Mouse (Mus musculus) skeletal muscle tissue, adult 2 months (tissue): ENCODE measurements around the gene Iqcf5.
"Not testable (repeated sequence)": the region's sequence is repeated elsewhere in the genome, so short reads cannot be mapped to it uniquely, and the experiment has no call there.

ENCODE experiments used
- DNase-seq: peaks from one replicate; pipeline ENCODE4 v3.0.0-alpha.2; 2012; ENCODE audit warnings: low read depth, low spot score

Iqcf5 gene

DNA sequence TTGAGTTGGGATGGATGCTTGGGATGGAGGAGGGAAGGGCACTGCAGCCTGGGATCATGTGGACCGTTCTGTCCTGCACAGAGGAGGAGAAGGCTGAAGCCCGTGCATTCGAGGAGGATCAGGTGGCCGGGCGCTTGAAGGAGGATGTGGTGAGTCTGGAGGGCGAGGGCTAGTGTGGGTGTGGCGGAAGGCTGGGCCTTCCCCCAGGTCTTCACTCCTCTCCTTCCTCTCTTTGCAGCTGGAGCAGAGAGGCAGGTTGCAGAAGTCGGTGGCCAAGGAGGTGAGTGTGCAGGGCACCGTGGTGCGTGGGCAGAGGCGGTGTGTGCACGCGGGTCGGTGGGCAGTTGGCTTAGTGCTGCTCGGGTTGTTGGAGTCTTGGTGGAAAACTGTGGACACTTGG is 33.3 kb upstream of the Iqcf5 start:
- DNase-seq: no peak

DNA sequence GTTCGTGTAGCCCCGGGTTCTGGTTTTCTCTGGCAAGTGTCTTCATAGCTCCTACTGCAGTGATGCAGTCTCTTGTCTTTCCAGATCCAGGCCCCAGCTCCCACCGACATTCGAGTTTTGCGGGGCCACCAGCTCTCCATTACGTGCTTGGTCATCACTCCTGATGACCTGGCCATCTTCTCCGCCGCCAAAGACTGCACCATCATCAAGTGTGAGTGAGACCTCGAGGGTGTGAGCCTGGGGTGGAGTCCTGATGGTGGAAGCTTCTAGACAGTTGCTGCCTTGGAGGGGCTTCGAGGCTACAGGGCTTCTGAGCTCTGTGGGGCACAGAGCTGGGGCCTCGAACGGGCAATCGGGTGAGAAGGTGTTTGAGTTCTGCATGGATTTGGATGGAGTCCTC is 32.7 kb upstream of the Iqcf5 start:
- no peak for DNase-seq

DNA sequence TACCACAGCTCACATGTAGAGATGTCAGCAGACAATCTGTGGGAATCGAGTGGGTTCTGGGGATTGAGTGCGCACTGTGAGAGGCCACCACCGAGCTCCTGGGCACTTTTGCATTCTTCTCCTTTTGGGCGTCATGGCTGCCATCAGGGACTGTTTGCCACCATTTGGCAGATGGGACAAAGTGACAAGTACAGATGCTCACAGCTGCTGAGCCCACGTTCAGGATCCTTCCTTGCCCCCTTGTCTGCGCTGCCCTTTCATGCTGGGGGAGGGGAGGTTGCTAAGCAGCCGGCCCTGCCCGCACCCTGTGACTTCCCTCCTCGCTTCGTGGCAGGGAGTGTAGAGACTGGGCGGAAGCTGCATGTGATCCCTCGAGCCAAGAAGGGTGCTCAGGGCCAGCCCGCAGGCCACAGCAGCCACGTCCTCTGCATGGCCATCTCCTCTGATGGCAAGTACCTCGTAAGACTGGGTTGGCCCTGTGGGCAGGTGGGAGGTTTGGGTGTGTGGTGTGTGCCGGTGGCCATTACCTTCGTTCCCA is 31.7 kb upstream of the Iqcf5 start:
- DNase-seq: no peak

- DNase-seq: no peak
Measured at GRCm38 (mm10) chr9:106483136-106483535, 31.2 kb upstream of the Iqcf5 start.

GRCm38 (mm10) chr9:106483606-106484005 is 30.8 kb upstream of the Iqcf5 start:
- no peak for DNase-seq

GRCm38 (mm10) chr9:106485076-106485475 is 29.3 kb upstream of the Iqcf5 start:
- no peak for DNase-seq

GRCm38 (mm10) chr9:106487602-106488001 is 26.8 kb upstream of the Iqcf5 start:
- not testable (repeated sequence) for DNase-seq

DNA sequence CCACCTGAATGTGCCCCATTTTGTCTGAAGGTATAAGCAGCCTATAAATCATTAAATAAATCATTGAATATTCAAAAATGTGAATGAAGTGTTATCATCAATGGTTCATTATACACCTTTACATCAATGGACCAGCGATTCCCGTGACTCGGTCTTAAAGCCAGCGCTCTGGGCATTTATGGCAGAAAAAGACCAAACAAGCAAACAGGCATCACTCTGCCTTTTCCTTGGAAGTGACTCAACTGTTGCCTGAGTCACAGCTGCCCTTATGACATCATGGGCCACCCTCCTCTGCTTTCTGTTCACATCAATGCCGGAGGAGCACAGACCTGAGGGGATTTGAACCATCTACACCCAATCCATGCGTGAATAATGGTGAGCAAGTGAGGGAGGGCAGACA is 14.7 kb upstream of the Iqcf5 start, which contains the start of gene Iqcf1:
Iqcf1 (plus strand) TSS at position 301 of the 400 bp plus-strand sequence.
- no peak for DNase-seq

- DNase-seq: no peak
Measured at GRCm38 (mm10) chr9:106501846-106502245, 12.5 kb upstream of the Iqcf5 start.

DNA sequence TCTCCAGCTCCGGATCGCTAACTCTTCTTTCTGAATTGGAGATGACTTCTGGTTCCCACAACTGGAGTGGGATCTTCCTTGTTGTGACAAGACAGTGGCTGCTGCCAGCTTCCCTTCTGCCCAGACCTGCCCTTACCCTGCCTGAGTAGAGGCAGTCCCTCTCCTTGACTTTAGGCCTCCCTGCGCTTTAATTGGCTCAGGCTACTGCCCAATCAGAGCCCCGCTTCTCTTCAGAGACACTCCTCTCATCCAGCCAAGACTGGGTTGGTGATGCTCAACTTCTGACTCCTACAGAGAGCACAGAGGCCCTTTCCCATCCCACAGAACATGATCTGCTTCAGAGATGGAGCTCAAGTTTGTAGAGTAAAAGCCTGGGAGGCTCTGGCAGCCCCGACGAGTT is 10.1 kb upstream of the Iqcf5 start:
- DNase-seq: no peak

- no peak for DNase-seq
Measured at GRCm38 (mm10) chr9:106509356-106509755, 5.0 kb upstream of the Iqcf5 start.

GRCm38 (mm10) chr9:106512729-106513450 is 1.5 kb upstream of the Iqcf5 start:
- DNase-seq: no peak

DNA sequence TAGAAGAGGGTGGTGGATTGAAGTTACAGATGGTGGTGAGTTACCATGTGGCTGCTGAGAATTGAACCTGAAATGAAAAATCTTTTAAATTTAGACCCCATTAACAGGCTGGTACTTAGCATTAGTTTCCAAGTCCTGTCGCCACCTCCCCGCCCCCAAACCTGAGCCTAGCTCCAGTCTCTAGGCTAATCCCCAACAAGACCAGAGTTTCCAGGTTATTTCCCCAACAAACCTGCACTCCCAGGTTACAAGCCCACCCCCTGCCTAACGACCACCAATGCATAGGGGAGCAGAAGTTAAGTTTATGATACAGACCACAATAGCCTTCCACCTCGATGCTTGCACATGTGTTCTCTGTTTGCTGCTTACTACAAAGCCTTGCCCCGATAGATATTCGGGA is 807 bp upstream of the Iqcf5 start:
- DNase-seq: no peak

- no peak for DNase-seq
Measured at GRCm38 (mm10) chr9:106519433-106519832, 5.1 kb downstream of the Iqcf5 start.

DNA sequence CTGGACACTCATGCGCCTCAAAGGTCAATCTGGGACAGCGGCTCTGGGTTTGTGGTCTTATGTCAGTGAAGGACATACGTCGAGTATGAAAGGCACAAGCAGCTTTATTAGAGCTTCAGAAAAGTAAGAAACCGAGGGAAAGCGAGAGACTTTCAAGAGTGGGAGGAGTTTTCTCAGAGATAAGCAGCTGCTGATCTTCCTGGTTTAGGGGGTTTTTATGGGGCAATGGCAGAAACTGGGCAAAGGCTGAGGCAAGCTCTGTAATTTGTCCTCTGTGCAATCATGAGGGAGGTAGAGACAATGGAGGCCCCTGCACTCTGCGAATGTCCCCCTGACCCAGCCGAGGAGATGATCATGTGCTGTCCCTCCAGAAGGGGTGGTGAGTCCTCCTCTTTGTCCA is 5.5 kb downstream of the Iqcf5 start:
- DNase-seq: no peak

DNA sequence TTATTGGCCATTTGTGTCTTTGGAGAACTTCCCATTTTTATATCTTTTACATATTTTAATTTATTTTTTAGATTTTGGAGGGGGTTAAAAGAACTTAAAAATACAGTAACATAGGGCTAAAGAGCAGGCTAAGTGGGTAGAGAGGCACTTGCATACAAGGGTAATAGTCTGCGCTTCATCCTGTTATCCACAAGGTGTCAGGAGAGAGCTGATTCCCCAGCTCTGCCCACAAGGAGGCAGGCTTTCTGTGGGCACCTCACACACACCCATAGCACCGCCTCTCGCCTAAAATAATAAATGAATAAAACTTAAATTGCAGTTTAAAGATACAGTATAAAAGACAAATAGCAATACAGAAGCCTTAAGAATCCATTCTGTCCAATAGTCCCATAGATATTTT is 17.5 kb downstream of the Iqcf5 start:
- DNase-seq: no peak

GRCm38 (mm10) chr9:106534296-106534695 is 19.9 kb downstream of the Iqcf5 start:
- DNase-seq: no peak

GRCm38 (mm10) chr9:106534975-106535374 is 20.6 kb downstream of the Iqcf5 start:
- DNase-seq: no peak

DNA sequence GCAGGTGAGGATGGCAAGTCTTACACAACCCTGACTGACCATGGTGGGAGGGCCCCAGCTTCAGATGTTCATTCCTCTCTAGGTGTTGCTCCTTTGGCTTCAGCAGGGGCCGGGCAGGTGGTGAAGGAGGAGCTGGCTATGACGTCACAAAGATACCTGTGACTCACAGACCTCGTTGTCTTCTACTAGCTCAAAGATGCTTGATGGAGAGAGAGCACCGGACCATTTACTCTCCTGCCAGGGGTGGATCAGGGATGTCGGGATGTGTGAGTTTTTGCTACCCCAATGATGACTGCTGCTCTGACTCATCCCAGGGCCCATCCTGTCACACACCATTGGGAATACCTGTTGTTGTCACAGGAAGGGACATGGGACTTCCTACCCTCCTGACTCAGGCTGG is 47.2 kb downstream of the Iqcf5 start, which contains the start of gene Iqcf3:
Iqcf3 (minus strand) TSS at position 101 of the 400 bp plus-strand sequence.
- no peak for DNase-seq

DNA sequence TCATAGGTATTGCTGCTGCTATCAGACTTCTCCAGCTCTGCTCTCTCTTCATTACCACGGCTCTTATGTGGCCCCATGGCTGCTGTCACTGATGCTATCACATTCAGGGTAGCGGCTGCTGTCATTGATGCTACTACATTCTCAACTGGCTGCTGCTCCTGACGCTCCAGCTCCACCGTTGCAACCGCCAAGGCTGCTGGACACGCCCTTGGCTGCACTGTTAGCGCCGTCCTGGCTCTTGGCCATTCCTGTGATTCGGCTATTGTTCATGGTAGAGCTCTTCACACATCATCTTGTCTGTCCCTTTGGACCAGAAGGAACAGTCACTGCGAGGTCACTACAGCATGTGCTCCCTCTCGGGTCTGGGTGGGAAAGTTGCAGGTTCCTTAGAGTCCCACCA is 47.9 kb downstream of the Iqcf5 start:
- no peak for DNase-seq

GRCm38 (mm10) chr9:106564025-106564424 is 49.7 kb downstream of the Iqcf5 start:
- no peak for DNase-seq
